Mouse (Mus musculus) cerebellum, adult 2 months (tissue): Measurements from ENCODE around the gene Tmem183a. TPM values are rescaled to one million over a fixed set of nuclear protein-coding genes. Genes with fewer than 3 reads are reported as not detected.

Experiments used
- DNase-seq, 2 experiments: peaks; one replicate each; pipeline ENCODE4 v3.0.0; 2021
- H3K27ac ChIP-seq: fragments of 200-500 bp; 2 replicates; pipeline ENCODE4 v1.5.1; 2012; ENCODE audit warnings: low read length, control low read depth, inconsistent platforms; ENCODE audit not compliant: insufficient read depth
- H3K27me3 ChIP-seq: fragments of 200-500 bp; 2 replicates; pipeline ENCODE4 v1.6.1; 2012; ENCODE audit warnings: inconsistent platforms, mild to moderate bottlenecking, low read length, moderate library complexity; ENCODE audit not compliant: control insufficient read depth, insufficient read depth
- H3K4me1 ChIP-seq: fragments of 200-500 bp; 2 replicates; pipeline ENCODE4 v1.6.1; 2011; ENCODE audit warnings: low read length; ENCODE audit not compliant: control insufficient read depth, insufficient read depth
- H3K4me3 ChIP-seq: fragments of 200-500 bp; replicated peaks from 2 replicates; pipeline ENCODE3; 2011; ENCODE audit warnings: mild to moderate bottlenecking, low read depth, low read length, control low read depth; ENCODE audit not compliant: insufficient read depth
- CTCF ChIP-seq: fragments of 200-500 bp; IDR thresholded peaks from 2 replicates; pipeline ENCODE4 v1.5.1; 2011; ENCODE audit warnings: low read depth, mild to moderate bottlenecking, control low read depth, low read length, moderate library complexity, borderline replicate concordance; ENCODE audit not compliant: insufficient read depth
- POLR2A ChIP-seq: fragments of 200-500 bp; IDR thresholded peaks from 2 replicates; pipeline ENCODE4 v1.6.1; 2011; ENCODE audit warnings: low read length, control low read depth, borderline replicate concordance; ENCODE audit not compliant: insufficient read depth
- WGBS: fragments of 180-500 bp; shearing (Covaris S2); methylation state at CpG from one replicate; pipeline ENCODE4 v1.1.7; 2018; 5-methylcytosine and 5-hydroxymethylcytosine counted together
- polyA plus RNA-seq: library from polyadenylated mRNA; depleted of rRNA; stranded (reverse); fragments of >200 nt; gene quantifications from 2 replicates; pipeline ENCODE4 v1.2.3, GENCODE M21; 2012

Gene Tmem183a
- polyA plus RNA-seq, 1 experiment = 66.2 TPM

DNA sequence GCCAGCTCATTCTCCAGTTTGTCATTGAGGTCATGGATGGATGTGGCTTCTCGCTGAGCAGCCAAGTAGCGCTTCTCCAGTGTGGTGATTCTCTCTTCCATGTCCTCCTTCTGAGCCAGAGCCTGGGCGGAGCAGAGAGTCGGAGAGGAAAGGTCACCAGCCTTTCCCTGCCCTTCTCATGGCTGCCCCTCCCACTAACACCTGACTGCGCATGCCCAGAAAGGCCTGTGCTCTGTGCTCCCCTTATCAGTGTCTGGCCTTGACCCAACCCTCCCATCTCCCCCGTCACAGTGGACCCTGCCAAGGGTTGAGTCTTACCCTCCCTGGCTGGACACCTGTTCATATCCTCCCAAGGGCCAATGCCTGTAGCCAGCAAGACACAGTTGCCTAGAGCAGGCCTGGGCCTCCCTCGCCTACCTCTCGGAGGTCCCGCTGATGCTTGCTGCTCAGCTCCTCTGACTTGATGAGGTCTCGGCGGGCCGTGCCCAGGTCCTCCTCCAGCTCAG lies 34.9 kb downstream of the Tmem183a start:
- 58% methylated on average over 12 of the region's 12 CpGs for WGBS
- no peaks in the 10 kb centered on the region for H3K27me3 ChIP-seq
- TF ChIP-seq POLR2A (no peak), CTCF (no peak)
- peaks cover 37% of the 10 kb centered on the region for H3K4me1 ChIP-seq
- H3K27ac ChIP-seq = no peak overlapping the region
- no peak overlapping the region for H3K4me3 ChIP-seq
- DNase-seq = peak in 1 of 2 experiments; percentile 44

DNA sequence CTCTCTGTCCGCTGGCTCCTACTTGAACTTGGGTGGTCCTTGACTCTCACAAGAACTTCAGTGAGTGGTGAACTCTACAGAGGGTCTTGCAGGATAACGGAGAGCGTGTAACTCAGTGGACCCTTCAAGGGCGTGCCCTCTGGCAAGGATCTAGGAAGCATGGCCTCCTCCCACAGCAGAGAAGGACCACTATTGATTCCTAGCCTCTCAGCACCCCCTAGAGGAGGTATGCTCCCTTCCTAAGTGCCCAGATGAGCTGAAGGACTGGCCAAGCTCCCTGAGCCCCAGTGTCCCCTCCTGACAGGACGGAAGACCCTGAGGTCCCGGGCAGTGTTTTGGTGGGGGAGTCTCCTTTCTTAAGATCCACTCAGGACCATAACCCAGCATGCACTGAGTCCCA lies 39.2 kb downstream of the Tmem183a start:
- peak; percentile 56; the same call in 1 of the 2 replicates for TF ChIP-seq CTCF
- no peak for TF ChIP-seq POLR2A
- H3K4me3 ChIP-seq = no peak overlapping the region
- peak in 1 of 2 experiments; percentile 52 for DNase-seq

DNA sequence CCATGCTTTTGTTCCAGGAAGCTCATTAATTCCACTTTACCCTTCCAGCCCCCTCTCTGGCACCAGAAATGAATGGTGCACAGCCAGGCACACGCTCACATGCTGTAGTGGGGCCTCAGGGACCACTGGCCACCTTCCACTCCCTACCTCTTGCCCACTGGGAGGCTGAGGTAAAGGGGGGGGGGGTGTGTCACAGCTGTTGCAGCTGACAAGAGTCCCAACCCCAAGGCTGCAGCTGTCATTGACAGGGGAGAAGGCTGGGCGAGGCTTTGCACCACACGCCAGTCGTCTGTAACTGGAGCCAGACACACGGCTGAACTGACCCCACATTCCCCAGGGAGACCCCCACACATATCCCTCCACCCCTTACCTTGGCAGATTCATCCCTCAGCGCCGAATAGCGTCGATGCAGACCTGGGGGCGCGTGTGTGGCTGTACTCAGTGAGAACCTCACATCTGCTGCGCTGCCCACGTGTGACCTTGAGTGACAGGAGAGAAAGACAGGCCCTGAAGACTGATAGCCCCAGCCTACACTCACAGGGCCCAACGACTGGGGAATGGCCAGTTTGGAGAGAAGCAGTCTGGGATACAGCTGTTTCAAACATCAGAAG lies 41.0 kb downstream of the Tmem183a start:
- 37% methylated on average over 14 of the region's 14 CpGs for WGBS
- no peak for TF ChIP-seq POLR2A
- no peak for TF ChIP-seq CTCF
- no peak for DNase-seq

More for the DNA sequence above, 39.2 kb downstream of the Tmem183a start:
- H3K27me3 ChIP-seq = no peaks in the 10 kb centered on the region
- WGBS = 78% methylated on average over 6 of the region's 6 CpGs
- H3K4me1 ChIP-seq = peaks cover 10% of the 10 kb centered on the region
- no peak overlapping the region for H3K27ac ChIP-seq

DNA sequence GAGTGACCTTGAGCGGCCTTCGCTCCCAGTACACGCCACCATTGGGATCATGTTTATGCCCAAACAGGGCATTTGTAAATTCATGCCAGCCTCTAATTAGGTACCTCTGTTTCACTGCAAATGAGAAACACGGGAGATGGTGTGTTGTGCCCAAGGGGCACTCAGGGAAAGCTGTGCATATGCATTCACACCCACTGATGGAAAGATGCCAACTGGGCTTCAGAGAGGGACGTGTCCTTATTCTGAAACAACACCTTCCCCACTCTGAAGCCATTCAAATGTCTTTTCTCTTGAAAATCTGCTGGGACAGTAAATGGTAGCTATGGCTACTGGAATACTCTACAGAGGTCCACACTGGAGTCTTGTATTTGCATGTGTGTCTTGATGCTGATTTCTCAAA lies 43.5 kb downstream of the Tmem183a start:
- Histone ChIP-seq H3K4me3 (no peak overlapping the region), H3K27ac (no peak overlapping the region), H3K4me1 (peaks cover 3% of the 10 kb centered on the region; the same call in 1 of the 2 replicates), H3K27me3 (no peaks in the 10 kb centered on the region)
- TF ChIP-seq POLR2A = no peak
- no peak for TF ChIP-seq CTCF
- 57% methylated on average over 5 of the region's 5 CpGs for WGBS
- DNase-seq = no peak

More for the DNA sequence above, 41.0 kb downstream of the Tmem183a start:
- no peak overlapping the region for H3K27ac ChIP-seq
- no peaks in the 10 kb centered on the region for H3K27me3 ChIP-seq
- H3K4me3 ChIP-seq = no peak overlapping the region
- peaks cover 3% of the 10 kb centered on the region; the same call in 1 of the 2 replicates for H3K4me1 ChIP-seq

DNA sequence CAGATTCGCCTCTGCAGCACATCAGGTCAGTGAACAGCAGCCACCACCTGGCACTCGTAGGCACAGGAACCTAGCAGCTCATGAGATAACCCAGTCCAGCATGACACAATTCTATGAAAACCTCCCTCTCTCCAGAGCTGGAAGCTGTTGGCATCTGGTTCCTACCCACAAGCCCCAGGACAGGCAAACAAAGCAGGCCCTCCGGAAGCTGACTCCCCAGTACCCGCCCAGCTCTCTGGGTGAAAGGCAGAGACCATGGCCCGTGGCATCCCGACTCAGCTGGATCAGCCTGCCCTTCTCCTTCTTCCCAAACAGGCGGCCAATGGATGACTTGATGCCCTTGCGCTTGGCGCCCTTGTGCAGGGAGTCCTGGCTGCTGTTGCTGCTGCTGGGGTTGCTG lies 45.4 kb downstream of the Tmem183a start:
- Histone ChIP-seq H3K27ac (no peak overlapping the region), H3K4me1 (peaks cover 9% of the 10 kb centered on the region), H3K27me3 (no peaks in the 10 kb centered on the region), H3K4me3 (no peak overlapping the region)
- TF ChIP-seq POLR2A = no peak
- TF ChIP-seq CTCF = no peak
- no peak for DNase-seq
- 71% methylated on average over 9 of the region's 9 CpGs for WGBS

DNA sequence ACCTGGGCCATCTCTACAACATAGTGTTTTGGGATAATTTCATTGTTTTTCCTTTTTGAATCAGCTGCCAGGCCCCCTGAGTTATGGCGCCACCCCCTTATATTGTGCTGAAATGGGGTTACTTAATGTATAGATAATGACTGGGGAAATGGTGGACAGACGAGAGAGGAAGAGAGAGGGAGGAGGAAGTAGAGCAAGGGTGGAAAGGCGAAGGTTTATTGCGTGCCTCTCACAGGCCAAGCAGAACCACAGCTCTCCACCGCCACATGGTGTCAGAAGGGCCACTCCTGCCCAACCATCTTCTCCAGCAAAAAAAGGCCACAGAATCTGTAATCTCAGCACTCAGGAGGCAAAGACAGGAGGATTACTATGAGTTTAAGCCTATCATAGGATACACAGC lies 46.6 kb downstream of the Tmem183a start:
- H3K27me3 ChIP-seq = no peaks in the 10 kb centered on the region
- peaks cover 16% of the 10 kb centered on the region for H3K4me1 ChIP-seq
- 90% methylated on average over 5 of the region's 5 CpGs for WGBS

DNA sequence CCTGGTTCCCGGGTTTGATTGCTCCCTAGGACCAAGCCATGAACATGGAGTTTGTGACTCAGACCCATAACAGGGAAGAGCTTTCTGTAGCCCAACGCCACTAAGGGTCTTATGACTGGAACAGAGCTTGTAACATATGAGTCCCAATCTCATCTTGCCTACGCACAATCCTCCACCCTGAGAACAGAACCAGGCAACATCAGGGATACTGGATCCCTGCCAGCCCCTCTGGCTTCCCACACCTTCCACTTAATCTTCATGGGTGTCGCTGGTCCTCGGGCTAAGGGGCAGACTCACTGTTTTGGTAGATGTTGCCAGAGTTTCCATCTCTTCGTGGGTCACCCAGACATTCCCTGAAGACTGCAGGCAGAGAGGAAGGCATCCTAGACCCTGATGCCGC lies 50.0 kb downstream of the Tmem183a start:
- no peak for DNase-seq
- H3K27me3 ChIP-seq = no peaks in the 10 kb centered on the region
- no peak for TF ChIP-seq POLR2A
- TF ChIP-seq CTCF = no peak
- WGBS = 72% methylated on average over 7 of the region's 7 CpGs
- peaks cover 13% of the 10 kb centered on the region for H3K4me1 ChIP-seq
- H3K27ac ChIP-seq = no peak overlapping the region
- no peak overlapping the region for H3K4me3 ChIP-seq

More for the DNA sequence above, 46.6 kb downstream of the Tmem183a start:
- DNase-seq = no peak
- Histone ChIP-seq H3K27ac (no peak overlapping the region; the same call in 1 of the 2 replicates), H3K4me3 (no peak overlapping the region)
- TF ChIP-seq CTCF (no peak), POLR2A (no peak)

DNA sequence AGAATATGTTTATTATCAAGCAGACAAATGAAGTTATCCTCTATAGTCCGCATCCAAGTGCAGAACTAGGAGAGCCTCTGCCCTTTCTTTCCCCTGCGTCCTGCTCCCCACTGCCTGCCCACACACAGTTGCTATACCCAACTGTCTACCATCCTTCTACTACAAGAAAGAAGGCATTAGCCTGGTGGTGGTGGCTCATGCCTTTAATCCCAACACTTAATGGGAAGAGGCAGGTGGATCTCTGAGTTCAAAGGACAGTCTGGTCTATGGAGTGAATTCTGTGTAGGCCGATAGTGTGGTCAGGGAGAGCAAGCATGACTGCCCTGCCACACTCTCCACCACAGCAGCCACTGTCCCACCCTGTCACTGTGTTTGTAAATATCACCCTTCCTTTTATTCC lies 51.0 kb downstream of the Tmem183a start:
- no peak for TF ChIP-seq POLR2A
- TF ChIP-seq CTCF = no peak
- no peak for DNase-seq
- Histone ChIP-seq H3K4me1 (peaks cover 13% of the 10 kb centered on the region), H3K27ac (no peak overlapping the region), H3K4me3 (no peak overlapping the region), H3K27me3 (no peaks in the 10 kb centered on the region)
- 87% methylated on average over 3 of the region's 3 CpGs for WGBS
